Mouse (Mus musculus): ENCODE data around the gene Negr1. TPM values are rescaled to one million over a fixed set of nuclear protein-coding genes. Genes with fewer than 3 reads are reported as not detected.

Negr1 gene
- 0.11 and 0.31 TPM in 2 replicates for total RNA-seq (2012; rRNA removed)

- Histone ChIP-seq H3K9me3 (ENCODE audit: control insufficient read depth, insufficient read depth, low read depth, low read length) (no peaks in the 10 kb centered on the region), H3K4me1 (ENCODE audit: control insufficient read depth in 2 of 2, insufficient read depth in 2 of 2, low read length in 2 of 2, poor library complexity in 1 of 2) (no peaks in the 10 kb centered on the region), H3K27ac (ENCODE audit: insufficient read depth, low read depth, low read length, poor library complexity, severe bottlenecking) (no peak within 1 kb of the TSS), H3K9ac (ENCODE audit: insufficient read depth, low read depth, low read length, poor library complexity, severe bottlenecking) (peak within 1 kb of the TSS; percentile 47; the same call in 1 of the 2 replicates), H3K4me3 (ENCODE audit: insufficient read depth in 1 of 2, low read depth in 1 of 2, low read length in 2 of 2, poor library complexity in 1 of 2, severe bottlenecking in 1 of 2) (peak within 1 kb of the TSS; percentile 73 to 74), H3K36me3 (ENCODE audit: control insufficient read depth, insufficient read depth, low read length, poor library complexity, severe bottlenecking) (no peaks in the 10 kb centered on the region)
- in situ Hi-C loops (cut with MboI; ENCODE audit: low sequenced_read_pairs in 2 of 2, unreplicated experiment in 2 of 2) = no loop called here
- peak; percentile 34 for DNase-seq (ENCODE audit: low read depth, low spot score)
- TF ChIP-seq CHD2 (IDR thresholded peaks at IDR 0.05; ENCODE audit: low read depth, low read length) = no peak
- no peak for TF ChIP-seq ZNF384 (IDR thresholded peaks at IDR 0.05; ENCODE audit: low read depth, low read length)
- no peak for TF ChIP-seq MAFK (IDR thresholded peaks at IDR 0.05; ENCODE audit: insufficient read depth, low read depth, low read length)
- no peak for TF ChIP-seq ZC3H11A (IDR thresholded peaks at IDR 0.05; ENCODE audit: borderline replicate concordance, low read depth, low read length)
- no peak for TF ChIP-seq HCFC1 (IDR thresholded peaks at IDR 0.05; ENCODE audit: borderline replicate concordance, insufficient read depth, low read length)
Measured at GRCm38 (mm10) chr3:156561524-156562423, at the start of gene Negr1. Gene Negr1 (plus strand): TSS chr3:156561794.

- DNase-seq (ENCODE audit: low read depth, low spot score) = no peak
- H3K9ac ChIP-seq (ENCODE audit: insufficient read depth, low read depth, low read length, poor library complexity, severe bottlenecking) = no peak overlapping the region
Measured at GRCm38 (mm10) chr3:156526461-156526933, 35.1 kb upstream of the Negr1 start.

GRCm38 (mm10) chr3:156527231-156527995 lies 34.2 kb upstream of the Negr1 start:
- H3K36me3 ChIP-seq (ENCODE audit: control insufficient read depth, insufficient read depth, low read length, poor library complexity, severe bottlenecking) = no peaks in the 10 kb centered on the region
- no peaks in the 10 kb centered on the region for H3K9me3 ChIP-seq (ENCODE audit: control insufficient read depth, insufficient read depth, low read depth, low read length)
- no peak overlapping the region for H3K27ac ChIP-seq (ENCODE audit: insufficient read depth, low read depth, low read length, poor library complexity, severe bottlenecking)
- TF ChIP-seq ZC3H11A (IDR thresholded peaks at IDR 0.05; ENCODE audit: borderline replicate concordance, low read depth, low read length) (no peak), HCFC1 (IDR thresholded peaks at IDR 0.05; ENCODE audit: borderline replicate concordance, insufficient read depth, low read length) (no peak), ZNF384 (IDR thresholded peaks at IDR 0.05; ENCODE audit: low read depth, low read length) (no peak), MAFK (IDR thresholded peaks at IDR 0.05; ENCODE audit: insufficient read depth, low read depth, low read length) (no peak), CHD2 (IDR thresholded peaks at IDR 0.05; ENCODE audit: low read depth, low read length) (no peak)
- H3K4me3 ChIP-seq (ENCODE audit: insufficient read depth in 1 of 2, low read depth in 1 of 2, low read length in 2 of 2, poor library complexity in 1 of 2, severe bottlenecking in 1 of 2) = no peak overlapping the region
- H3K4me1 ChIP-seq (ENCODE audit: control insufficient read depth in 2 of 2, insufficient read depth in 2 of 2, low read length in 2 of 2, poor library complexity in 1 of 2) = no peaks in the 10 kb centered on the region
- H3K9ac ChIP-seq (ENCODE audit: insufficient read depth, low read depth, low read length, poor library complexity, severe bottlenecking) = no peak overlapping the region
- in situ Hi-C loops (cut with MboI; ENCODE audit: low sequenced_read_pairs in 2 of 2, unreplicated experiment in 2 of 2) = no loop called here
- DNase-seq (ENCODE audit: low read depth, low spot score) = no peak

More at GRCm38 (mm10) chr3:156526461-156526933, 35.1 kb upstream of the Negr1 start:
- no peak overlapping the region for H3K27ac ChIP-seq (ENCODE audit: insufficient read depth, low read depth, low read length, poor library complexity, severe bottlenecking)
- H3K4me1 ChIP-seq (ENCODE audit: control insufficient read depth in 2 of 2, insufficient read depth in 2 of 2, low read length in 2 of 2, poor library complexity in 1 of 2) = no peaks in the 10 kb centered on the region
- H3K4me3 ChIP-seq (ENCODE audit: insufficient read depth in 1 of 2, low read depth in 1 of 2, low read length in 2 of 2, poor library complexity in 1 of 2, severe bottlenecking in 1 of 2) = no peak overlapping the region
- no peaks in the 10 kb centered on the region for H3K9me3 ChIP-seq (ENCODE audit: control insufficient read depth, insufficient read depth, low read depth, low read length)
- TF ChIP-seq MAFK (IDR thresholded peaks at IDR 0.05; ENCODE audit: insufficient read depth, low read depth, low read length) (no peak), ZNF384 (IDR thresholded peaks at IDR 0.05; ENCODE audit: low read depth, low read length) (no peak), HCFC1 (IDR thresholded peaks at IDR 0.05; ENCODE audit: borderline replicate concordance, insufficient read depth, low read length) (no peak), ZC3H11A (IDR thresholded peaks at IDR 0.05; ENCODE audit: borderline replicate concordance, low read depth, low read length) (no peak), CHD2 (IDR thresholded peaks at IDR 0.05; ENCODE audit: low read depth, low read length) (no peak)
- no peaks in the 10 kb centered on the region for H3K36me3 ChIP-seq (ENCODE audit: control insufficient read depth, insufficient read depth, low read length, poor library complexity, severe bottlenecking)
- in situ Hi-C loops (cut with MboI; ENCODE audit: low sequenced_read_pairs in 2 of 2, unreplicated experiment in 2 of 2) = no loop called here

- Histone ChIP-seq H3K27ac (ENCODE audit: insufficient read depth, low read depth, low read length, poor library complexity, severe bottlenecking) (no peak overlapping the region), H3K36me3 (ENCODE audit: control insufficient read depth, insufficient read depth, low read length, poor library complexity, severe bottlenecking) (no peaks in the 10 kb centered on the region), H3K4me1 (ENCODE audit: control insufficient read depth in 2 of 2, insufficient read depth in 2 of 2, low read length in 2 of 2, poor library complexity in 1 of 2) (no peaks in the 10 kb centered on the region), H3K9ac (ENCODE audit: insufficient read depth, low read depth, low read length, poor library complexity, severe bottlenecking) (no peak overlapping the region), H3K4me3 (ENCODE audit: insufficient read depth in 1 of 2, low read depth in 1 of 2, low read length in 2 of 2, poor library complexity in 1 of 2, severe bottlenecking in 1 of 2) (no peak overlapping the region), H3K9me3 (ENCODE audit: control insufficient read depth, insufficient read depth, low read depth, low read length) (no peaks in the 10 kb centered on the region)
- no peak for DNase-seq (ENCODE audit: low read depth, low spot score)
- in situ Hi-C loops (cut with MboI; ENCODE audit: low sequenced_read_pairs in 2 of 2, unreplicated experiment in 2 of 2) = no loop called here
- TF ChIP-seq ZNF384 (IDR thresholded peaks at IDR 0.05; ENCODE audit: low read depth, low read length) = no peak
- TF ChIP-seq ZC3H11A (IDR thresholded peaks at IDR 0.05; ENCODE audit: borderline replicate concordance, low read depth, low read length) = no peak
Measured at GRCm38 (mm10) chr3:156559441-156559825, 2.2 kb upstream of the Negr1 start.

Measured in ES-E14 (cell line).